Mouse (Mus musculus) kidney, postnatal 4 days (tissue): ENCODE results near the gene Spata13.

Experiments
- DNase-seq, 2 experiments: peaks; one replicate each; pipeline ENCODE4 v3.0.0; 2021; ENCODE audit warnings: mixed read lengths in 2 of 2

Spata13 gene

GRCm38 (mm10) chr14:60796600-60797322, 163.0 kb downstream of the Spata13 start:
- DNase-seq, result no peak

GRCm38 (mm10) chr14:60797596-60797995, 163.8 kb downstream of the Spata13 start:
- no peak for DNase-seq

GRCm38 (mm10) chr14:60798721-60799120, 164.9 kb downstream of the Spata13 start:
- DNase-seq, result no peak

GRCm38 (mm10) chr14:60799762-60800728, 166.2 kb downstream of the Spata13 start:
- no peak for DNase-seq

- DNase-seq, result no peak
These were observed 168.2 kb downstream of the Spata13 start for GRCm38 (mm10) chr14:60802026-60802425.

GRCm38 (mm10) chr14:60804978-60805377, 171.2 kb downstream of the Spata13 start:
- DNase-seq, result no peak

- no peak for DNase-seq
These were observed 172.1 kb downstream of the Spata13 start for GRCm38 (mm10) chr14:60805871-60806270.

- no peak for DNase-seq
These were observed 173.1 kb downstream of the Spata13 start for GRCm38 (mm10) chr14:60806891-60807344.

- DNase-seq, result no peak
These were observed 176.1 kb downstream of the Spata13 start for GRCm38 (mm10) chr14:60809881-60810280.

GRCm38 (mm10) chr14:60811547-60811946, 177.7 kb downstream of the Spata13 start:
- DNase-seq, result no peak
